Mouse (Mus musculus) Patski (cell line): ENCODE results near the gene Wdr64. TPM values are rescaled to one million over a fixed set of nuclear protein-coding genes. Genes with fewer than 3 reads are reported as not detected.

Experiments used
- ATAC-seq: fragments of 100-300 bp; one replicate; pipeline ENCODE4 v1.8.0; 2021
- CTCF ChIA-PET: fragments of 350-600 bp; sonication (Branson Sonifier 250); formaldehyde crosslinking; loops from one replicate; lab custom pipeline; 2022; ENCODE audit warnings: inconsistent platforms; lab: Charles Lee
- POLR2A ChIA-PET: fragments of 350-600 bp; sonication (Branson Sonifier 250); formaldehyde crosslinking; loops from one replicate; lab custom pipeline; 2022; ENCODE audit warnings: antibody characterized with exemption, inconsistent platforms; lab: Charles Lee
- DNase-seq: peaks from one replicate; pipeline ENCODE4 v3.0.0-alpha.2; 2011; ENCODE audit warnings: low read depth, low spot score
- H3K27me3 ChIP-seq: fragments of 371-371 bp; one replicate; pipeline ENCODE4 v1.5.1; 2021
- CTCF ChIP-seq: fragments of 100-300 bp; IDR thresholded peaks from one replicate; pipeline ENCODE4 v1.5.1; 2021
- in situ Hi-C: fragments of 300-500 bp; cut with MboI; formaldehyde crosslinking; loops from 3 replicates; pipeline ENCODE4 v1.11.1; 2018; ENCODE audit warnings: low pct_unique_long_range_greater_than_20kb, mixed read lengths
- polyA plus RNA-seq: library from polyadenylated mRNA; unstranded; gene quantifications from one replicate; pipeline ENCODE4 v1.2.3, GENCODE M21; 2021

Wdr64 gene
- polyA plus RNA-seq, 1 experiment from 2014 or later, result not detected

- H3K27me3 ChIP-seq, result no peaks in the 10 kb centered on the region
- in situ Hi-C loops, result no loop called here
- ChIA-PET CTCF (interaction anchor here (1.1 kb wide), 1 partner anchor 10 kb away, joined by 3 read pairs; no protein-coding TSS in a partner anchor), POLR2A (no interaction called here)
- ATAC-seq, result no peak
- TF ChIP-seq CTCF, result no peak
- DNase-seq, result no peak
Measured at GRCm38 (mm10) chr1:175680995-175681394, 17.4 kb upstream of the Wdr64 start.

GRCm38 (mm10) chr1:175691686-175692245, 6.6 kb upstream of the Wdr64 start:
- ChIA-PET POLR2A (no interaction called here), CTCF (interaction anchor here (1.6 kb wide), 1 partner anchor 22 kb away, joined by 4 read pairs; no protein-coding TSS in a partner anchor)
- TF ChIP-seq CTCF, result no peak
- no peak for ATAC-seq
- in situ Hi-C loops, result loop anchor here (5.0 kb wide), 2 partner anchors 64 to 191 kb away; partner anchors contain the start of genes Exo1 and Fh1
- no peak for DNase-seq
- no peaks in the 10 kb centered on the region for H3K27me3 ChIP-seq

DNA sequence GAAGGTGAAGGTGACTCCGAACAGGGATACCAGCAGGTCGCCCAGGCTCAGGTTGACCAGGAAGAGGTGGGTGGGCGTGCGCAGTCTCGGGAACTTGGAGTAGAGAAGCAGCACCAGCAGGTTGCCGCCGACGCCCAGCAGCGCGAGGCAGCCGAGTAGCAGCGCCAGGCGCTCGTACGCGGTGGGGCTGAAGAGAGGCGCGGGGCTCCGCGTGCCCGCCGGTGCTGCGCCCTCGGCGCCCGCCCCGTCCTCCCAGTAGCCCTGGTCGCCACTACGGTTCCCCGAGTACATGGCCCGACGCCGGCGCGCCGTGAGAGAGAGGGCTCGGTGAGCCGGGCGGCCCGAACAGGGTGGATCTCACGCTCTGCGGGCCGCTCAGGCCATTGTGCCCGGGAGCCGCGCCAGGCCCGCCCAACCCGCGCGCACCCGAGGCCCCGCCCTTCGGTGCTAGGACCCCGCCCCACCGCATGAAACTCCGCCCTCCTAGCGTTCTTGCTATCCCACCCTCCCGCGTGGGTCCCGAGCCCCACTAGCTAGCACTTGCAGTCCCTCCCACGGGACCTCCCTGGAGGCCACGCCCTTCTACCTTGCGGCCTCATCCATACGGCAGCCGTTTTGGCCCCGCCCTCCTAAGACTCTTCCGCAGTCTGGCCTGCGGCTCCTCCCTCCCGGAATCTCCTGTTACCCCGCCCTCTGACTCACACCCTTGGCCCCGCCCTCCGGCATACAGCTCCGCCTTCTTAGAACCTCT, 6.0 kb upstream of the Wdr64 start, which contains the start of the genes Opn3 and Chml:
Gene Opn3 (minus strand): TSS at position 531 of the 751 bp plus-strand sequence.
Gene Chml (minus strand): TSS at position 656 of the 751 bp plus-strand sequence.
- peak; percentile 99 for ATAC-seq
- DNase-seq, result peak; percentile 94
- TF ChIP-seq CTCF, result no peak
- POLR2A ChIA-PET, result no interaction called here
- H3K27me3 ChIP-seq, result no peaks in the 10 kb centered on the region
- CTCF ChIA-PET, result interaction anchor here (1.2 to 1.6 kb wide), 2 partner anchors 14 to 23 kb away, joined by 3 to 4 read pairs; no protein-coding TSS in a partner anchor
- in situ Hi-C loops, result loop anchor here (5.0 kb wide), 2 partner anchors 65 to 190 kb away; partner anchors contain the start of genes Exo1 and Fh1

- ChIA-PET CTCF (interaction anchor here (1.2 to 1.6 kb wide), 2 partner anchors 14 to 23 kb away, joined by 3 to 4 read pairs; no protein-coding TSS in a partner anchor), POLR2A (no interaction called here)
- ATAC-seq (peak; percentile 26), DNase-seq (no peak)
- no peaks in the 10 kb centered on the region for H3K27me3 ChIP-seq
- in situ Hi-C loops, result loop anchor here (5.0 kb wide), 2 partner anchors 66 to 189 kb away; partner anchors contain the start of genes Exo1 and Fh1
- TF ChIP-seq CTCF, result no peak
Measured at GRCm38 (mm10) chr1:175692997-175693361, 5.4 kb upstream of the Wdr64 start.

DNA sequence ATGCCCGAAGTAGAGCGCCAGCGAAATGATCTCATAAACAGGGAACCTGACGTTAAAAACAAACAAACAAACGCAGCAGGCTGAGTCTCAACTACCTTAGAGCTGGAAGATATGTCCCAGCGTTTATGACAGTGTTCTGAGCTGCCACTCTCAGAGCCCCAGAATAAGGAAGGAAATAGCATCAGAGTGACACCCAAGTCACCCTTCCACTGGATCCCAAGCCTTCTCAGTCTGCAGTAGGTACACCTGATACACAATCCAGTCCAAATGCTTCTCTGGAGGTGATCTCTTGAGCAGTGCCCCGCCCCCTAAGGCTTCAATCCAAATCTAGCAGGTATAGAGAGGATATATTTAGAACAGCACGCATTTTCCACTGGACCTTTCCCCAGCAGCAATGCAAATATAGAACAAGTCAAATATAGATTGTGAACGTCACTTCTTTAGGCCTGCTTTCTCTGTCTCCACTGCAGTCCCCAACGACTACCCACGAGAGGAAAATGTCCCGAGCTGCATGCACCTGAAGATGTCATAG, 4.9 kb upstream of the Wdr64 start:
- H3K27me3 ChIP-seq, result no peaks in the 10 kb centered on the region
- in situ Hi-C loops, result loop anchor here (5.0 kb wide), 2 partner anchors 66 to 189 kb away; partner anchors contain the start of genes Exo1 and Fh1
- TF ChIP-seq CTCF, result no peak
- DNase-seq (no peak), ATAC-seq (no peak)
- ChIA-PET POLR2A (no interaction called here), CTCF (interaction anchor here (1.2 kb wide), 1 partner anchor 13 kb away, joined by 3 read pairs; no protein-coding TSS in a partner anchor)

DNA sequence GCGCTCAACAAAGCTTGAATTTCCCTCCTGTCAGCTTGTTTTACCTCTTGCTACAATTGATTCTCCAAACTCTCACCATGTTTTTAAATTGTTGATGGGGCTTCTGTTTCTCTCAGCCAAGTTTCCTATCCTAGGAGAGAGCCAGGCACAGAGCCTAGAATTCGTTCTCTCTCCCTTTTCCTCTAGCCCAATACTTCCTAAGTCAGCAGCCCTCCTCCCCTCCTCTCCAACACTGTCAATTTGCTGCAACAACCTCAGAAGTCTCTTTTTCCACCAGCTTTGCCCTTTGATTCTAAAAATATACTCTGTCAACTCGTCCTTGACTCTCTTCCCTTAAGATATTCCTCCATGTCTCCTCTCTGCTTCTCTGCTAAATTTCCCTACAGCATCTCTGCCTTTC, 982 bp downstream of the Wdr64 start:
- ATAC-seq, result no peak
- CTCF ChIA-PET, result no interaction called here
- in situ Hi-C loops, result no loop called here
- TF ChIP-seq CTCF, result no peak
- peaks cover 7% of the 10 kb centered on the region for H3K27me3 ChIP-seq
- POLR2A ChIA-PET, result no interaction called here
- no peak for DNase-seq

DNA sequence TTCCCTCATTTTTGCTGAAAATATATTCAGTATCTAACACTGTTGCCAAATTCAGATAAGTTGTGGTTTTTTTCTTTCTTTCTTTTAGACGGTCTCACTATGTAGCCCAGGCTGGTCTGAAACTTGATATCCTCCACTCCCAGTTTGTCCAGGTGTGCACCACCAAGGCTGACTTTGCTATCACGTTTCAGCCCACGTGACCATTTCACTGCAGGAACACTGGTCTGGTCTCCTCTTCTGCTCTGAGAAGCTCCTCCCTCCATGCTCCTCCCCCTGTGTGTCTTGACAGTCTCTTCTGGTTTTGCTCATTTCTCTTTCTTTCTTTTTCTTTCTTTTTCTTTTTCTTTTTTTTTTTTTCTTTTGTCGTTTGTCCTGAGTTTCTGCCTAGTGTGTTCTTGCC, 1.4 kb downstream of the Wdr64 start:
- ChIA-PET POLR2A (interaction anchor here (0.7 kb wide), 1 partner anchor 84 kb away, joined by 6 read pairs; no protein-coding TSS in a partner anchor), CTCF (no interaction called here)
- DNase-seq (no peak), ATAC-seq (no peak)
- TF ChIP-seq CTCF, result no peak
- in situ Hi-C loops, result no loop called here
- peaks cover 7% of the 10 kb centered on the region for H3K27me3 ChIP-seq

GRCm38 (mm10) chr1:175701145-175701544, 2.8 kb downstream of the Wdr64 start:
- DNase-seq (no peak), ATAC-seq (no peak)
- ChIA-PET POLR2A (no interaction called here), CTCF (no interaction called here)
- peaks cover 7% of the 10 kb centered on the region for H3K27me3 ChIP-seq
- in situ Hi-C loops, result no loop called here
- no peak for TF ChIP-seq CTCF

- CTCF ChIA-PET, result no interaction called here
- POLR2A ChIA-PET, result no interaction called here
- in situ Hi-C loops, result no loop called here
- TF ChIP-seq CTCF, result no peak
- no peak for DNase-seq
- H3K27me3 ChIP-seq, result peaks cover 7% of the 10 kb centered on the region
- no peak for ATAC-seq
Measured at GRCm38 (mm10) chr1:175707599-175707998, 9.2 kb downstream of the Wdr64 start.

- in situ Hi-C loops, result no loop called here
- no peak for DNase-seq
- CTCF ChIA-PET, result no interaction called here
- POLR2A ChIA-PET, result no interaction called here
- ATAC-seq, result no peak
- H3K27me3 ChIP-seq, result peaks cover 7% of the 10 kb centered on the region
- TF ChIP-seq CTCF, result no peak
Measured at GRCm38 (mm10) chr1:175708013-175708412, 9.6 kb downstream of the Wdr64 start.
